Mouse (Mus musculus) forebrain, embryonic 16.5 days (tissue): ENCODE results near the gene Tcf20. TPM values are rescaled to one million over a fixed set of nuclear protein-coding genes. Genes with fewer than 3 reads are reported as not detected.
A peak's percentile ranks its signal among the peaks of the same experiment; 100 is the strongest.

ENCODE experiments used
- ATAC-seq: fragments of 200-750 bp; cut with Nextera tagmentation; 2 replicates; pipeline ENCODE4 v1.8.0; 2017; ENCODE audit warnings: mild to moderate bottlenecking, moderate library complexity
- H3K27ac ChIP-seq: fragments of 300-500 bp; sonication (generic); 2 replicates; pipeline ENCODE4 v1.5.1; 2014; ENCODE audit warnings: low read length, control low read depth
- H3K27me3 ChIP-seq: fragments of 300-500 bp; sonication (generic); replicated peaks from 2 replicates; pipeline ENCODE4 v1.6.1; 2014; ENCODE audit warnings: low read length; ENCODE audit not compliant: control insufficient read depth, insufficient read depth
- H3K36me3 ChIP-seq: fragments of 300-500 bp; sonication (generic); 2 replicates; pipeline ENCODE4 v1.6.1; 2014; ENCODE audit not compliant: control insufficient read depth, insufficient read depth
- H3K4me1 ChIP-seq: fragments of 300-500 bp; sonication (generic); replicated peaks from 2 replicates; pipeline ENCODE4 v1.6.1; 2014; ENCODE audit warnings: low read length; ENCODE audit not compliant: control insufficient read depth, insufficient read depth
- H3K4me2 ChIP-seq: fragments of 300-500 bp; sonication (generic); 2 replicates; pipeline ENCODE4 v1.6.1; 2014; ENCODE audit warnings: mild to moderate bottlenecking, low read length, control low read depth
- H3K4me3 ChIP-seq: fragments of 300-500 bp; sonication (generic); replicated peaks from 2 replicates; pipeline ENCODE4 v1.5.1; 2014; ENCODE audit warnings: mild to moderate bottlenecking, low read length, control low read depth
- H3K9ac ChIP-seq: fragments of 300-500 bp; sonication (generic); replicated peaks from 2 replicates; pipeline ENCODE4 v1.6.1; 2014; ENCODE audit warnings: low read depth, low read length, control low read depth
- H3K9me3 ChIP-seq: fragments of 300-500 bp; sonication (generic); 2 replicates; pipeline ENCODE4 v1.6.1; 2016; ENCODE audit warnings: low read length; ENCODE audit not compliant: control insufficient read depth
- WGBS: fragments of 180-500 bp; shearing (Covaris S2); extraction: QIAGEN DNeasy Blood & Tissue Kit; methylation state at CpG from one replicate; pipeline ENCODE4 v1.1.7; 2014; 5-methylcytosine and 5-hydroxymethylcytosine counted together
- polyA plus RNA-seq: library from polyadenylated mRNA; unstranded; fragments of >200 nt; fragmentation: Nextera tagmentation; extraction: Ambion mirVana; gene quantifications from 2 replicates; pipeline ENCODE4 v1.2.1, GENCODE M21; 2015

Tcf20 gene
- polyA plus RNA-seq, 1 experiment from 2014 or later, result 18.6 TPM

DNA sequence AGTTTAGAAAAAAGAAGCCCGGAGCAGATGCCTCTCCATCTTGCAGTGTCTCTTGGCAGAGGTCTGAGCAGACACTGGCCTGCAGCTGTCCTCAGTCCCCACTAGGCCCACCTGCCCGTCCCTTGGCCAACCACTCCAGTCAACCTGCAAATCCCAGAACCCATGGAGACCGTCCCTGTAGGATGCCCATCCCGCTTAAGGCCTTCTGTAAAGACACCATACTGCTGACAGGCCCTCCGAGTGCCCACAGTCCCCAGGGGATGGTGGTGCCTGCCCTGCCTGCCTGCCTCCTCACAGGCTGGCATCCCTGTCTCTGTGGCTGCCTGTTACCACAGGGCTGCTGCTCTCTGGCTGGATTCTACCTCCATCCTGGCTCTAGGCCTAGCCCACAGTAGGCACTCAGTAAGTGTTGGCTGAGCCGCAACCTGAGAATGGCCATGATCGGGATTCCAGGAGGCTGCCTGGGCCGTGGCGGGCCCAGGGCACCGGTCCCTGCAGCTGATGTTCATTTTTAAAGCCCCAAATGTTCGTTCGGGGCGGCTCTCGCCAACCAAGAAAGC is 23.3 kb downstream of the Tcf20 start:
- H3K4me2 ChIP-seq, result peak overlapping the region; percentile 50
- peak overlapping the region; percentile 86 for H3K9ac ChIP-seq
- no peaks in the 10 kb centered on the region for H3K36me3 ChIP-seq
- peak overlapping the region; percentile 89 for H3K27ac ChIP-seq
- H3K4me3 ChIP-seq, result no peak overlapping the region; the same call in 1 of the 2 replicates
- ATAC-seq, result 0 out of 2 replicates have a peak, but pooled peaks have one; percentile 5
- 57% methylated on average over 14 of the region's 14 CpGs for WGBS
- H3K4me1 ChIP-seq, result peaks cover 77% of the 10 kb centered on the region
- H3K9me3 ChIP-seq, result no peaks in the 10 kb centered on the region
- no peaks in the 10 kb centered on the region for H3K27me3 ChIP-seq

DNA sequence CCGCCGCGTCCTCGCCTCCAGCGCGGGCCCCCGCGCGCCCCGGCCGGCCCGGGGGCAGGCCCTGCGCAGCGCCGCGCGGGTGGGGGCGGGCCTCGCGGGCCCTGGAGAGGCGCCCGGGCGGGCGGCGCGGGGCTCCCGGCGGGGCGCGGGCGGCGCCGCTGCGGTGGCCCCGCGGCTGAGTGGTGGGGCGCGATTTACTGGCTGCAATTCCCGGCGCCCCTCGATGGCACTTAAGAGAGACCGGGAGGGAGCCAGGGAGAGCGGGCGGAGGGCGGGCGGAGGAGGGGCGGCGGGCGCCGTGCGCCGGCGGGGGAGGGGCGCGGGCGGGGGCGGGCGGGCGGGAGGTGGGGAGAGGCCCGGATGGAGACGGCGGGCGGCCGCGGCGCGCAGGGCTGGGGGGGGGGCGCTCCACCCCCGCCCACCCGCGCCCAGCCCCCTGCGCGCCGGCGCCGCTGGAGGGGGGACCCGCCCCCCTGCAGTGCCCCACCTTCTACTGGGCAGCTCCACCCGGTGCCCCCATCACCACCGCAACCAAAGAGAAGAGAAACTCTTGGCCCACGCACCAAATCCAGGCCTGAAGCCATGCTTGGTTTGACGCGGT is 24.0 kb downstream of the Tcf20 start:
- 0% methylated on average over 12 of the region's 82 CpGs for WGBS
- peak overlapping the region; percentile 86 for H3K9ac ChIP-seq
- H3K27me3 ChIP-seq, result no peaks in the 10 kb centered on the region
- peak overlapping the region; percentile 50 for H3K4me2 ChIP-seq
- H3K4me3 ChIP-seq, result peak overlapping the region; percentile 69
- H3K4me1 ChIP-seq, result peaks cover 77% of the 10 kb centered on the region
- H3K9me3 ChIP-seq, result no peaks in the 10 kb centered on the region
- ATAC-seq, result no peak
- no peaks in the 10 kb centered on the region for H3K36me3 ChIP-seq
- peak overlapping the region; percentile 89 for H3K27ac ChIP-seq

DNA sequence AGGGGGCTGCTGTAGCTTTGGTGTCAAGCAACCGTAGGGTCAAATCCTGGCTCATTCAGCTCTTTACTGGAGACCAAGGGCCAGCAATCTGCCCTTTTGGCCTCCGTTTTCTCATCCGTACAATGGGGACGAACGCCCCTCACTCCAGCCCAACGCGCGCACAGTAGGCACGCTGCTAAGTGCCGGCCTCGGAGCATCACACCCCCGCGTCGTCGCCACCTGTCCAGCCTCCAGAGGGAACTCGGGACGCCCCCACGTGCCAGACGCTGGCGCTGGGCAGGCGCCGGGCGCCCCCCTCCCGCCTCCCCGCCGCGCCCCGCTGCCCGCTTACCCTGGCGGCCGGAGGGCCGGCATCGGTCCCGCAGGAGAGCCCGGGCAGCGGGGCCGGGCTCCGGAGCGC is 24.6 kb downstream of the Tcf20 start:
- Histone ChIP-seq H3K4me2 (peak overlapping the region; percentile 78), H3K4me3 (peak overlapping the region; percentile 69), H3K9me3 (no peaks in the 10 kb centered on the region), H3K36me3 (no peaks in the 10 kb centered on the region), H3K4me1 (peaks cover 77% of the 10 kb centered on the region), H3K27ac (peak overlapping the region; percentile 89), H3K27me3 (no peaks in the 10 kb centered on the region), H3K9ac (peak overlapping the region; percentile 86)
- 2% methylated on average over 30 of the region's 39 CpGs for WGBS
- no peak for ATAC-seq

DNA sequence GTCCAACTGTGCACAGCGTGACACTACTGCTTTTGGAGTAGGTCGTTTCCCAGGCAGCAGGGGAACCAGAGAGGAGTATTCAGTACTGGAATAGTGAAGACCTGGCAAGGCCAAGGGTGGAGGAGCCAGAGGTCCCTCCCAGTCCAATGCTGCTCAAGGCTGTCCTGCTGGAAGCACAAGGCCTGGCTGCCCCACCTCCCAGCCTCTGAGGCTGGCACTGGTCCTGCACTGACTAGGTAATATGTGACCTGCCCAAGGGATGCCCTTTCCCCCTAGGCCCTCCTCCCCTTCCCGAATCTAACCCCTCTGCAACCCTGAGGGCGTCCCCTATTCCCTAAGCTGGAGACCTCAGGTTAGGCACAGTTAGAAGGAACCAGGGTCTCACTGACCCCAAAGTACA is 25.1 kb downstream of the Tcf20 start:
- peak overlapping the region; percentile 86 for H3K9ac ChIP-seq
- H3K4me1 ChIP-seq, result peaks cover 77% of the 10 kb centered on the region
- H3K4me3 ChIP-seq, result peak overlapping the region; percentile 69
- no peaks in the 10 kb centered on the region for H3K9me3 ChIP-seq
- H3K4me2 ChIP-seq, result peak overlapping the region; percentile 78
- no peak for ATAC-seq
- H3K27me3 ChIP-seq, result no peaks in the 10 kb centered on the region
- H3K36me3 ChIP-seq, result no peaks in the 10 kb centered on the region
- 38% methylated on average over 4 of the region's 4 CpGs for WGBS
- peak overlapping the region; percentile 34 for H3K27ac ChIP-seq

DNA sequence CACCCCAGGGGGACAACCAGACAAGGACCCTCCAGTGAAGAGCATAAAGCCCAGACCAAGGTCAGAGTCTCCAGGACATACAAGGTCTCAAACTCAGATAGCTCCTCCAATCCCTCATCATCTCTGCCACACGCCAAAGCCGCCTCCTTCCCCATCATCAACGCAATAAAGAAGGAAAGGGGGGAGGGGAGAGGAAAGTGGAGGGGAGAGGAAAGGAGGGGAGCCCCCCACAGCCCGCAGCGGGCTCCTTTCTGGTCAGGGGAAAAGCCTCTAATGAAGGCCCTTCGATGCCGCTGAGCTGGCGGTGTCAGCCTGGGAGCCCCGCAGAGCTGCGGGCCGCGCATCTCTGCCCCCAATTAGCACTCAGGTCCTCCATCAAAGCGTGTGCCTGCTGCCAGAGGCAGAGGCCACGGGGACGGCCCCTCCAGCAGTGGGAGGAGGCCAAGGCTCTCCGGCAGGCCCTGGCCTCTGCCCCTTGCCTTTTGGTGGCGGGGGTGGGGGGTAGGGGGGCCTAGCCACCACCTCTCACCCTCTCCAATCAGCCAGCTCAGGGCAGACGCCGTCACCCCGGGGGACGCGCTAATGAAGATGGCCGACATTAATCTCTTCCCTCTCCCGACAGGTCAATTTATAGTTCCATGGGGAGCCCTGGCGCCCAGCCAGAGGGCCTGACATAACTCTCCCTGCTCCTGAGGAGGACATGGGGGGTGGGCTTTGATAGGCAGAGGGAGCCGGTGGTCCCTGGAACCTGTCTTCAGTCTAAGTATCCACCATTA is 26.7 kb downstream of the Tcf20 start:
- Histone ChIP-seq H3K9me3 (no peaks in the 10 kb centered on the region), H3K36me3 (no peaks in the 10 kb centered on the region), H3K4me2 (peak overlapping the region; percentile 78), H3K27me3 (no peaks in the 10 kb centered on the region), H3K4me3 (peak overlapping the region; percentile 69), H3K9ac (peak overlapping the region; percentile 75), H3K27ac (peak overlapping the region; percentile 70), H3K4me1 (peaks cover 83% of the 10 kb centered on the region)
- under 1% methylated on average over 26 of the region's 26 CpGs for WGBS
- ATAC-seq, result peak; percentile 2; the same call in 1 of the 2 replicates

DNA sequence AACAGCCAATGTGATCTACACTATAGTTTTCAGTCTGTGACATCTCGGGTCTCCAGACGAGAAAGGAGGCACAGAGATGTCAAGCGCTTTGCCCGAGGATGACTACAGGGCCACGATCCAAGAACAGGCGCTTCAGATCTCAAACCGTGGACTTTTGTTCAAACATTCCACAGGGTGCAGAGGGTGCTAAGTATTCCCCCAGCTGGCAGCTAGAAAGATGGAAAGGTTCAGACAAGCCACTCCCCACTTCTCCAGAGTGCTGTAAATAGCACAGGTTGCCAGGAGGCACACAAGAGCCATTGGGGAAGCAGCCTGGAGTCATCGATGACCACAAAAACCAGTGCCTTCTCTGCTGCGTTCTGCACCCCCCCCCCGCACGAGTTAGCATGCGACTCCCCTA is 28.5 kb downstream of the Tcf20 start:
- WGBS, result 39% methylated on average over 12 of the region's 12 CpGs

DNA sequence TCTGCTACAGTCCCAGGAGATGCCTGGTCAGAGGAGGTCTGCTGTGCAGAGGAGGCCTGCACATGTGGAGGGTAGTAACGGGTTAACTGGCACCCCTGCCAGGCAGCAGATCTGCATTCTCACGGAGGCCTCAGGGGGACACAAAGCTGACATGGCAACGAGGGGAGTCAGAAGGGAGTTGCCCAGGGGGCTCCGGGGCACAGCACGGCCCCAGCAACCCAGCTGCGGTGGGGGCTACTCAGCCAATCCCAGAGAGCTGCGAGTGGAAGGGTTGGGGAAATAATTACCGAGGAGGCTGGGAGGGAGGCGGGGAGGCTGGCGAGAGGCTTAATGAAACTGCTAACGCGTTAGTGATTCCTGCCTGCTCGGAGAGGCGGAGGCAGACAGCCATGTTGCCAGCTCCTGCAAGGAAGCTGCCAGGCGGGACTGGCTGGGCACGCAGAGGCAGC is 29.4 kb downstream of the Tcf20 start:
- WGBS, result under 1% methylated on average over 16 of the region's 16 CpGs
- Histone ChIP-seq H3K27ac (peak overlapping the region; percentile 74), H3K36me3 (no peaks in the 10 kb centered on the region), H3K9me3 (no peaks in the 10 kb centered on the region), H3K9ac (peak overlapping the region; percentile 48), H3K4me3 (peak overlapping the region; percentile 24), H3K27me3 (no peaks in the 10 kb centered on the region), H3K4me2 (peak overlapping the region; percentile 78), H3K4me1 (peaks cover 78% of the 10 kb centered on the region)
- ATAC-seq, result peak; percentile 71

More for the DNA sequence above, 28.5 kb downstream of the Tcf20 start:
- Histone ChIP-seq H3K4me2 (peak overlapping the region; percentile 78), H3K9me3 (no peaks in the 10 kb centered on the region), H3K9ac (peak overlapping the region; percentile 48), H3K27ac (peak overlapping the region; percentile 74), H3K4me3 (no peak overlapping the region), H3K4me1 (peaks cover 74% of the 10 kb centered on the region), H3K36me3 (no peaks in the 10 kb centered on the region), H3K27me3 (no peaks in the 10 kb centered on the region)
- ATAC-seq, result no peak

DNA sequence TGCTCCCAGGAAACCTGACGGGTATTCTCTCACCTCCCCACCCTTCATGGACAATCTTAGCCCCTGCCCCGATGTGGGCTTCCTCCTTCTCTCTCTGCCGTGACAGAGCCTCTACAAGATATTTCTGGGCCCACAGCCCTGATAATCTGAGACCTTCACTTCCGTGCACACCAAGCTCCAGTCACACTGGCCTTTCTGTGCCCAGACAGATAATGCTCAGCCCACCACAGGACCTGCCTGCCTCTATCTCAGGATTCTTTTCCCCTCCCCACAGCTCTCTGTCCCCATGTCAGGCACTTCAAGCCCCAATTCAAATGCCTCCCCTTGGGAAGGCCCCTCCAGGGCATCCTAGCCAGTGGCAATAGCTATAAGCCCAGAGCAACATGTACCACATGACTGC is 31.0 kb downstream of the Tcf20 start:
- no peak overlapping the region for H3K4me3 ChIP-seq
- no peak overlapping the region for H3K4me2 ChIP-seq
- no peak overlapping the region for H3K27ac ChIP-seq
- peaks cover 80% of the 10 kb centered on the region for H3K4me1 ChIP-seq
- 64% methylated on average over 4 of the region's 4 CpGs for WGBS
- H3K9ac ChIP-seq, result no peak overlapping the region
- H3K36me3 ChIP-seq, result no peaks in the 10 kb centered on the region
- no peaks in the 10 kb centered on the region for H3K9me3 ChIP-seq
- H3K27me3 ChIP-seq, result no peaks in the 10 kb centered on the region
- ATAC-seq, result no peak

DNA sequence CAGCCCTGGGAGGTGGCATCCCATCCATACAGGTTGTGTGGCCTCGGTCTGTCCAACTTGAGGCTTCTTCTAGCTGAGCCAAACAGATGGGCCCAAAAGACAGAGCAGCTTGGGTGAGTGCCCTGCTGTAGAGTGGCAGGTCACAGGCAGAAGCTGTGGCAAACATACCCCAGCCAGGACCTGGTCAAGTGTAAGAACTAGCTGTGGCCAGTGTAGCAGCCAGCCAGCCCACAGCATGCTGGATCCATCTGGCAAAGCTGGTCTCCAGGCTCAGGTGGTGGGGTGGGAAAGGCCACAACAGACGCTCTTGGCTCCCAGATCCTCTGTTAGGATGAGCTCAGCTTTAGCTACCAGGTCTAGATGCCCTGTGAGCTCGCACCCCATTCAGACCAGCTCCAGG is 31.4 kb downstream of the Tcf20 start:
- ATAC-seq, result no peak
- H3K4me2 ChIP-seq, result no peak overlapping the region
- H3K9me3 ChIP-seq, result no peaks in the 10 kb centered on the region
- 75% methylated on average over 3 of the region's 3 CpGs for WGBS
- no peak overlapping the region for H3K27ac ChIP-seq
- H3K27me3 ChIP-seq, result no peaks in the 10 kb centered on the region
- no peak overlapping the region for H3K9ac ChIP-seq
- H3K4me3 ChIP-seq, result no peak overlapping the region
- H3K36me3 ChIP-seq, result no peaks in the 10 kb centered on the region
- H3K4me1 ChIP-seq, result peaks cover 77% of the 10 kb centered on the region
